Mouse (Mus musculus) forebrain, embryonic 14.5 days (tissue): Measurements from ENCODE around the gene Sco2. TPM values are rescaled to one million over a fixed set of nuclear protein-coding genes. Genes with fewer than 3 reads are reported as not detected.
A peak's percentile ranks its signal among the peaks of the same experiment; 100 is the strongest.

Experiments
- ATAC-seq: fragments of 200-750 bp; cut with Nextera tagmentation; 2 replicates; pipeline ENCODE4 v1.8.0; 2017; ENCODE audit warnings: mild to moderate bottlenecking, moderate library complexity
- DNase-seq: peaks from one replicate; pipeline ENCODE4 v3.0.0-alpha.2; 2015; ENCODE audit warnings: low spot score
- H3K27ac ChIP-seq: fragments of 300-500 bp; sonication (generic); 2 replicates; pipeline ENCODE4 v1.5.1; 2014; ENCODE audit warnings: low read depth, mild to moderate bottlenecking, control low read depth, low read length, moderate library complexity
- H3K27me3 ChIP-seq: fragments of 300-500 bp; sonication (generic); replicated peaks from 2 replicates; pipeline ENCODE4 v1.6.1; 2014; ENCODE audit warnings: low read length, control low read depth, mixed read lengths; ENCODE audit not compliant: control insufficient read depth, insufficient read depth
- H3K36me3 ChIP-seq: fragments of 300-500 bp; sonication (generic); 2 replicates; pipeline ENCODE4 v1.6.1; 2014; ENCODE audit warnings: low read length, control low read depth; ENCODE audit not compliant: control insufficient read depth, insufficient read depth
- H3K4me1 ChIP-seq: fragments of 300-500 bp; sonication (generic); 2 replicates; pipeline ENCODE4 v1.6.1; 2014; ENCODE audit warnings: antibody characterized with exemption, low read length, control low read depth; ENCODE audit not compliant: control insufficient read depth, insufficient read depth
- H3K4me2 ChIP-seq: fragments of 300-500 bp; sonication (generic); 2 replicates; pipeline ENCODE4 v1.6.1; 2014; ENCODE audit warnings: mild to moderate bottlenecking, control low read depth, low read length
- H3K4me3 ChIP-seq: fragments of 300-500 bp; sonication (generic); 2 replicates; pipeline ENCODE4 v1.5.1; 2014; ENCODE audit warnings: low read depth, low read length, control low read depth
- H3K9ac ChIP-seq: fragments of 300-500 bp; sonication (generic); 2 replicates; pipeline ENCODE4 v1.6.1; 2014; ENCODE audit warnings: mild to moderate bottlenecking, low read length, control low read depth, moderate library complexity
- H3K9me3 ChIP-seq: fragments of 300-500 bp; sonication (generic); replicated peaks from 2 replicates; pipeline ENCODE4 v1.6.1; 2016; ENCODE audit warnings: low read length, control low read depth, mixed read lengths; ENCODE audit not compliant: control insufficient read depth
- WGBS: fragments of 180-500 bp; shearing (Covaris S2); extraction: QIAGEN DNeasy Blood & Tissue Kit; methylation state at CpG from one replicate; pipeline ENCODE4 v1.1.7; 2014; 5-methylcytosine and 5-hydroxymethylcytosine counted together
- polyA plus RNA-seq: library from polyadenylated mRNA; unstranded; fragments of >200 nt; fragmentation: Nextera tagmentation; extraction: Ambion mirVana; gene quantifications from 2 replicates; pipeline ENCODE4 v1.2.1, GENCODE M21; 2014

Gene Sco2
- polyA plus RNA-seq, 1 experiment from 2014 or later = 16.4 TPM

GRCm38 (mm10) chr15:89376040-89376439 is 2.4 kb upstream of the Sco2 start:
- Histone ChIP-seq H3K4me1 (peaks cover 6% of the 10 kb centered on the region; the same call in 1 of the 2 replicates), H3K27ac (no peak overlapping the region), H3K9me3 (no peaks in the 10 kb centered on the region), H3K4me2 (no peak overlapping the region), H3K9ac (no peak overlapping the region), H3K4me3 (no peak overlapping the region), H3K36me3 (peaks cover 19% of the 10 kb centered on the region), H3K27me3 (peaks cover 46% of the 10 kb centered on the region)
- ATAC-seq = no peak
- DNase-seq = no peak
- WGBS = 78% methylated on average over 7 of the region's 7 CpGs

- no peak for DNase-seq
- H3K9me3 ChIP-seq = no peaks in the 10 kb centered on the region
- no peak overlapping the region for H3K4me3 ChIP-seq
- H3K9ac ChIP-seq = peak overlapping the region; percentile 84
- H3K27ac ChIP-seq = no peak overlapping the region
- H3K27me3 ChIP-seq = peaks cover 38% of the 10 kb centered on the region
- H3K36me3 ChIP-seq = peaks cover 30% of the 10 kb centered on the region
- H3K4me2 ChIP-seq = no peak overlapping the region
- WGBS = 91% methylated on average over 17 of the region's 17 CpGs
- no peak for ATAC-seq
- H3K4me1 ChIP-seq = peaks cover 6% of the 10 kb centered on the region; the same call in 1 of the 2 replicates
These were observed 1.3 kb upstream of the Sco2 start for GRCm38 (mm10) chr15:89374801-89375534.

GRCm38 (mm10) chr15:89374340-89374739 is 694 bp upstream of the Sco2 start:
- H3K4me2 ChIP-seq = peak overlapping the region; percentile 87
- DNase-seq (no peak), ATAC-seq (no peak)
- peak overlapping the region; percentile 71 for H3K4me3 ChIP-seq
- 48% methylated on average over 9 of the region's 9 CpGs for WGBS
- no peaks in the 10 kb centered on the region for H3K9me3 ChIP-seq
- H3K27ac ChIP-seq = peak overlapping the region; percentile 93
- peaks cover 36% of the 10 kb centered on the region for H3K36me3 ChIP-seq
- H3K4me1 ChIP-seq = peaks cover 4% of the 10 kb centered on the region; the same call in 1 of the 2 replicates
- peak overlapping the region; percentile 84 for H3K9ac ChIP-seq
- H3K27me3 ChIP-seq = peaks cover 33% of the 10 kb centered on the region

- Histone ChIP-seq H3K27ac (peak overlapping the region; percentile 93), H3K9me3 (no peaks in the 10 kb centered on the region), H3K4me1 (peaks cover 2% of the 10 kb centered on the region; the same call in 1 of the 2 replicates), H3K9ac (peak overlapping the region; percentile 84), H3K4me2 (peak overlapping the region; percentile 87), H3K36me3 (peaks cover 48% of the 10 kb centered on the region), H3K4me3 (peak overlapping the region; percentile 71), H3K27me3 (peaks cover 22% of the 10 kb centered on the region)
- DNase-seq = peak; percentile 81
- ATAC-seq = peak; percentile 84
- 3% methylated on average over 35 of the region's 35 CpGs for WGBS
These were observed 452 bp downstream of the Sco2 start for GRCm38 (mm10) chr15:89373027-89373761.

- peaks cover 2% of the 10 kb centered on the region; the same call in 1 of the 2 replicates for H3K4me1 ChIP-seq
- DNase-seq = no peak
- peaks cover 15% of the 10 kb centered on the region for H3K27me3 ChIP-seq
- H3K4me2 ChIP-seq = peak overlapping the region; percentile 87
- no peak for ATAC-seq
- H3K36me3 ChIP-seq = peaks cover 54% of the 10 kb centered on the region
- H3K9me3 ChIP-seq = no peaks in the 10 kb centered on the region
- no peak overlapping the region for H3K27ac ChIP-seq
- peak overlapping the region; percentile 71 for H3K4me3 ChIP-seq
- 89% methylated on average over 7 of the region's 7 CpGs for WGBS
- 0 out of 2 replicates have a peak overlapping the region, but pooled peaks have one; percentile 84 for H3K9ac ChIP-seq
These were observed 1.1 kb downstream of the Sco2 start for GRCm38 (mm10) chr15:89372536-89372935.

GRCm38 (mm10) chr15:89372068-89372467 is 1.6 kb downstream of the Sco2 start:
- Histone ChIP-seq H3K9me3 (no peaks in the 10 kb centered on the region), H3K27me3 (peaks cover 11% of the 10 kb centered on the region), H3K4me3 (no peak overlapping the region), H3K36me3 (peaks cover 59% of the 10 kb centered on the region), H3K4me1 (peaks cover 2% of the 10 kb centered on the region; the same call in 1 of the 2 replicates), H3K27ac (no peak overlapping the region), H3K9ac (no peak overlapping the region), H3K4me2 (no peak overlapping the region)
- DNase-seq = no peak
- WGBS = 85% methylated on average over 13 of the region's 13 CpGs
- no peak for ATAC-seq

GRCm38 (mm10) chr15:89365141-89365551 is 8.5 kb downstream of the Sco2 start:
- H3K36me3 ChIP-seq = peaks cover 99% of the 10 kb centered on the region
- 89% methylated on average over 4 of the region's 4 CpGs for WGBS

GRCm38 (mm10) chr15:89363051-89363450 is 10.6 kb downstream of the Sco2 start:
- Histone ChIP-seq H3K4me2 (no peak overlapping the region), H3K27me3 (no peaks in the 10 kb centered on the region), H3K4me1 (no peaks in the 10 kb centered on the region), H3K27ac (no peak overlapping the region), H3K9me3 (no peaks in the 10 kb centered on the region), H3K9ac (no peak overlapping the region), H3K4me3 (no peak overlapping the region), H3K36me3 (peaks cover 81% of the 10 kb centered on the region)
- ATAC-seq (no peak), DNase-seq (no peak)
- WGBS = 92% methylated on average over 7 of the region's 7 CpGs

More at GRCm38 (mm10) chr15:89365141-89365551, 8.5 kb downstream of the Sco2 start:
- Histone ChIP-seq H3K27me3 (no peaks in the 10 kb centered on the region), H3K4me2 (no peak overlapping the region), H3K27ac (no peak overlapping the region), H3K9ac (no peak overlapping the region), H3K4me3 (no peak overlapping the region), H3K9me3 (no peaks in the 10 kb centered on the region), H3K4me1 (no peaks in the 10 kb centered on the region)
- ATAC-seq (no peak), DNase-seq (no peak)
